Mouse (Mus musculus): ENCODE data around the gene Slc43a2.

Gene Slc43a2

DNA sequence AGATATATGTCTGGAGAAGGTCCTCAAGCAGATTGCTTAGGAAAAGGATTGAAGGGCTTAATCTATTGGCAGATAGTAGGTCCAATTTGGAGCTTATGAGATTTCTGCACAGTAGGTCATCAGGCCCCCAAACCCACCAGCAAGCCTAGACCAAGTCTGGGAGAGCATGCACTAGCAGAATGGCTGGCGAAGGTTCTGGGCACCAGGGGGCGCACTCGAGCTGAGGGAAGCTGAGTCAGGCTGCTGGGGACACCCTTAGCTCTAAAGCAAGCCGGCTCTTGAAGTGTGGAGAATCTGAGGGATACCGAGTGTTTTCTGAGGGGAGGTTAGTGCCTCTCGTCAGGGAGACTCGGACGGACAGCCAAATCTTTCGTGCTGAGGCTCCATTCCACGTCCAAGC, 1.2 kb upstream of the Slc43a2 start:
- peak; percentile 95 for DNase-seq

DNA sequence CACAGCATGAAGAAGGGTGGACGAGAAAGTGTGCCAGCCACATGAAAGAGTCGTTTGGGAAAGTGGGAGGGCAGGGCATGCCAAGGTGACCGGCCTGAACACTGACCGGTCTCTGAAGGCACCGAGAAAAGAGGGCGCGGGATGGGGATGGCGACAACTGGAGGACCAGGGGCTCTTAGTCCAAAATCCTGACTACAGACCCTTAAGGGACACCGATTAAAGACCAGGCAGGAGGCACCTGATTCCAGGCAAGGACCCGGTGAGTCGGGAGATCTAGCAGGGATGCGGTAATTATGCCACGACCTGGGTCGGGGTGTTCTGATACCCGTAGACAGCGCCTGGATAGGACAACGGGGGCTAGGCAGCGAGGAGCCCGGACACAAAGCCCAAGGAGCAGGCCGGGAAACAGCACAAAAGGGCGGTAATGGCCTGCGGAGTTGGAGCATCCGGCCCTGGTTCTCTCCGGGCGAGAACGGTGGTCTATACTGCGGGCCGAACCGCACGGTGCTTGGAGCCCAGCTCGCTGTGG, 585 bp upstream of the Slc43a2 start:
- DNase-seq = no peak

DNA sequence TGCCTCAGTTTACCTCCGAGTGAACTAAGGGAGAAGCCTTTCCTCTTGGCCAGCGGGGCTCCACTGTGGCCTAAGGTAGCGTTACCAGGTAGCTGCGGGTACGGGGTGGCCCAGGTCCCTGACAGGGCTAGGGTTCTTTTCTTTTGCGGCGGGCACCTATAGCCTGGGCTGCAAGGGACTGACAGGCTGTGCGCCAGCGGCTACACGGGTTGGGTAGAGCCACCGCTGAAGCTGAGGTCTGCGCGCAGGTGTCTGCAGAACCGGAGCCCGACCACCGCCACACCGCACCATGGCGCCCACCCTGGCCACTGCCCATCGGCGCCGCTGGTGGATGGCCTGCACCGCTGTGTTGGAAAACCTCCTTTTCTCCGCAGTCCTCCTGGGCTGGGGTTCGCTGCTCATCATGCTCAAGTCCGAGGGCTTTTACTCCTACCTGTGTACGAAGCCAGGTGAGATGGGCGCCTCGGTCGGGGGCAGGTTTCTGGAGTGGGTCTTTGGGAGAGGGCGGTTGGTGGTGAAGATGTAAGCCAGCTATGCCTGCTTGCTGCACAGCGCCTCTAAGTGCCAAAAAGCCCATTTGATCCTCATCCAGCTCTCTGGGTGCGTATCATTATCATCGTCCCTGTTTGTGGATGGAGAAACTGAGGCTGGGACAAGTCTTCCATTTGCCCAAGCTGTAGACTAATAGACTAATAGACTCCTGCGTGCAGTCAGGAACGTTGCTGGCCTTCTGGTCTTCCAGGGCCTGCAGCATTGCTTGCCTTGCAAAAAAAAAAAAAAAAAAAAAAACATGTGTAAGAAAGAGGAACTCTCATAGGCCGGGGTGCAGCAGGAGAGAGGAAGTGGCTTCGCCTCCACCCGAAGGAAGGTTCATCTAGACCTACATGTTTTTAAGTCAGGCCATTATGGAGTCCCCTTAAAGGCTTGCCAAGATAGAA, 1.1 kb downstream of the Slc43a2 start:
- no peak for DNase-seq

DNA sequence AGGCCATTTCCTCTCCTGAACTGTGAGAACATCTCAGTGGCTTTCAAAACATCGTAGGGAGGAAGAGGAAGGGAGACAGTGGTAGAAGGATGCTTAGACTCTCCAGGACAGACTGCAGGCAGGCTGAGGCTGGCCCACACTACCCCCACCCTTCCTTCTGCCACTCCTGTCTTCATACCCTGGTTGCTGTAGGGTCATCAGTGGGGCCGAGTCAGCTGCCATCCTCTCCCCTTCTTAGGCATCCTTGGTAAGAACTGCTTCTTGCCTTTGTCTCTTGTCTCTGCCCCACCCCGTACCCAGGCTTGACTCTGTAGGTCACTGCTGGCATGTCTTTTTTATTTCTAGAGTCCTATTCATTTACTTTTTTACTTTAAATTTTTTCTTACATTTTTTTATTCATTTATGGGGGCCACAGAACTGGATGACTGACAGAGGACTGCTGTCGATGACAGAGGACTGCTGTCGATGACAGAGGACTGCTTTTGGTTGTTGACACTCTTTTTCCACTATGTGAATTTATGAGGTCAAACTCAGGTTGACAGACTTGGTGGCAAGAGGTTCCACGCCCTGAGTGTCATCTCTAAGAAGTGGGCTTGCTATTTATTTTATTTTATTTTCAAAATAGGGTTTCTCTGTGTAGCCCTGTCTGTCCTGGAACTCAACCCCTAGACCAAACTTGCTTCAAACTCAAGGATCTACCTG, 2.0 kb downstream of the Slc43a2 start:
- no peak for DNase-seq

DNA sequence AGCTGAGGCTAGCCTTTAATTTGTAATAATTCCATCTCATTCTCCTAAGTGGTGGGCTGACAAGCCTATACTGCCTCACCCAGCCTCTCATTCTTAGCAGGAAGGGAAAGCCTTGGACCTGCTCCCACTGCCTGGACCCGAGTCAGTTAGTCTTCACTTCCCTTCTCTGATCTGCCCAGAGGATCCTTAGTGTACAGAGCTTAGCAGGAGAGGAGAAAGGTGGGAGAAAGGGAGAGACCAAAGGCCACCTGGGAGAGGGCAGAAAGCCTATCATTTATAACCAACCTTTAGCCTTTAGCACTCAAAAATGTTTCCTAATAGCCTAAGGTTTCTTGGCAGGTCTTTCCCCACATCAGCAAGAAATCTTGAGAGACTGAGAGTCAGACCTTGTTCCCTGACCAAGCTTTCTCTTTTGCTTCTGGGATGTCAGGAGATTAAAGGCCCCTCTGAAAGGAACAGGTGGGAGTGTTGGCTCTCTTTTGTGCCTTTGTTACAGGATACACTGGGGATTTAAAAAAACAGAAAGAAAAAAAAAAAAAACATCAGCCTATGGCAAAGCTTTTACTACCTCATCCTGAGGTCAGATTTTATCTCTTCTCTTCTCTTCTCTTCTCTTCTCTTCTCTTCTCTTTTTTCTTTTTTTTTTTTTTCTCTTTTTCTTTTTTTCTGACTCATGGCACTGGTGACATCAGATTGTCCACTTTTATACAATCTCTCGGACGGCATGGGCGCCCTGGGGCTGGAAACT, 3.0 kb downstream of the Slc43a2 start:
- peak; percentile 91 for DNase-seq

DNA sequence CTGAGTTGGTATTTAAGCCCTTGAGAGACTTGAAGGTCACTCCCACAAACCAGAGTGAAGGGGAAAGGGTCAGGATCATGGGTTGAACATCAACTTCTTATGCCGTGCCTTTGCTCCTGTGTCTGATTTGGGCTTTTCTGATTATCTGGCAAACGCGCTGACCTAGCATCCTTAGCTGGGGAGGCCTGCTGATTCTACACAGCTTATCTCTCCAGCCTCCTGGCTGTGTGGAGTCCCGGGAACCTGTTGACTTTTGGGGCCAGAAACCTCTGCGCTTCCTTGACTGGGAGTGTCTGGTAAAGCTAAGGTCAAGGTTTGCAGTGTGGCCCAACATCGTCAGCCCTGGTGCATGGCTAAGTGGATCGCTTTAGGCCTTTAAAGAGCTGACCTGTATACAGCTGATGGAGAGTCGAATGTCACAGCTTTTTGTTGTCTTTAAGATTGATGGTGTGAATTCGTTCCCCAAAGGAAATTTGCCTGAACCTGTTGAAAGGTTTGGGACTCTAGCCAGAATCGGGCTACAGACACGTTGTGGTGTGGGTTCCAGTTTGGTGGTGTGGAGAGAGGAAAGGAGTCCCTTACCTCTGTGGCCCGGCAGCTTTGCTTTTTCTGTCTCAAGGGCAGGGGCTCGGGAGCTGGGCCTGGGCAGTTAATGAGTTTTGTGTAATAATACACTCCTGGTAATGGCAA, 3.8 kb downstream of the Slc43a2 start:
- DNase-seq = peak; percentile 85

DNA sequence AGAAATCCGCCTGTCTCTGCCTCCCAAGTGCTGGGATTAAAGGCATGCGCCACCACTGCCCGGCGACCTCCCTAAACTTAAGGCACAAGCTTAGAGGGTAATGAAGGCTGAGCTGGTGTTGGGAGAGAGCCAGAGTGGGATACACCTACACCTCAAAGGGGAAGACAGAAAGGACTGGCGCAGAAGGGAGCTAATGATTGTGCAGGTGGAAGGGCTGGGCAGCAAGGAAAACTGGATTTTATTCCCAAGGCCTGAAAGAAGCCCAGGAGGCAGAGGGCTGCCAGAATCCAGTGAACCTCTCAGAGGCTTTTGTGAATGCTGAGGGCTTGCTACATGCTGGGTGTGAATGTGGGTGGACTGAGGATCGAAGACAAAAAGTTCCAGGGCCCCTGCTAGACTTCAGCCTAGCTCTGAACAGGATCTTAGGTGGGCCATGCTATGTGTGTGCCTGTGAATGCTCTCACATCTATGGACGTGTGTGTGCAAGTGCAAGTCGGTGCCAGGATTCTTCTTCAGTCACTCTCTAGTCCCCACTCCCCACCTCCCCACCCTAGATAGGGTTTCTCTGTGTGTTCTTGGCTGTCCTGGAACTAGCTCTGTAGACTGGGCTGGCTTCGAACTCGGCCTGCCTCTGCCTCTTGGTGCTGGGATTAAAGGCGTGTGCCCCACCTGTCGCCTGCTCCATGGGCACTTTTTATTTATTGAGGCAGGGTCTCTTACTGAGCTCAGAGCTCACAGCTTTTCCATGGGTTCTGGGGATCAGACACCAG, 4.9 kb downstream of the Slc43a2 start:
- DNase-seq = no peak

DNA sequence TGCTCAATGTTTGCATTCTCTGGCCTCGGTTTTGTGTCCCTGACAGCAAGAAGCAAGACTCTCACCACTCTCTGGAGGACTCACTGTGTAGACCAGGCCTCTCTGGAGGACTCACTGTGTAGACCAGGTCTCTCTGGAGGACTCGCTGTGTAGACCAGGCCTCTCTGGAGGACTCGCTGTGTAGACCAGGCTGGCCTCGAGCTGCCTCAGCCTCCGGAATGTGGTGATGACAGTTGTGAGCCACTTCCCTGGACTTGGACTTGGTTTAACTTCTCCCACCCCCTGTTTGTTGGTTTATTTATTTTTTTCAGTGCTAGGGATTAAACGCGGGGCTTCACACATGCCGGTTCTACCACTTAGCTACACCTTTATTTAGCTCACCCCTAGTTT, 5.5 kb downstream of the Slc43a2 start:
- DNase-seq = no peak

DNA sequence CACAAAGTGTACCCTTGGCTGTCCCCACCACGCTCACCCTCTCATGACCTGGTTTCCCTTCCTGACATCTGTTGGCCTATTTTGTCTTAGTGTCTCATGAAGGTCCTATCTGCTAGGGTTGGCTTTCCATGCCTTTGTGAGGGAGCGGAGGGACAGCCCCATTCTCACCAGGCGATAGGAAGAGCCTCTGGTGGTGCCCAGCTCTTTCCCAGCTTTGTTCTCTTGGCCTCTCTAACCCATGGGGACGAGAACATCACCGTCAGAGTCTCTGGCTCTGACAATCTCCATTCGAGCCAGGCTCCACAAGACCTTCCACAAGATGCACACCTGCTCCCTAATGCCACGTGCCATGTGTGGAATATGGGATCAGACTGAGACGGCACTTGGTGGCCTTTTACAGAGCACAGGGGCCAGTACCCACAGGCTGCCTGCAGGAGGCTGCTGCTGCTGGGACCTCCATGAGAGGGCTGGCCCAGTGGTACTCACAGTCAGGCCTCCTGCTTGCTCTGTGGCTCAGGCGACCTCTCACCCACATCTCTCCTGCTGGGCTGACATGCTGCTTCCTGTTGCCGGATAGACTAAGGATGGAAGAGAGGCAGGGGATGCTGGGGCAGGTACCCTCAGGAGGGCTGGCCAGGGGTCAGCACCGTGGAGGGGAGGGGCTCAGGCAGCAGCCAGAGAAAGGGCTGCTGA, 6.1 kb downstream of the Slc43a2 start:
- DNase-seq = no peak

DNA sequence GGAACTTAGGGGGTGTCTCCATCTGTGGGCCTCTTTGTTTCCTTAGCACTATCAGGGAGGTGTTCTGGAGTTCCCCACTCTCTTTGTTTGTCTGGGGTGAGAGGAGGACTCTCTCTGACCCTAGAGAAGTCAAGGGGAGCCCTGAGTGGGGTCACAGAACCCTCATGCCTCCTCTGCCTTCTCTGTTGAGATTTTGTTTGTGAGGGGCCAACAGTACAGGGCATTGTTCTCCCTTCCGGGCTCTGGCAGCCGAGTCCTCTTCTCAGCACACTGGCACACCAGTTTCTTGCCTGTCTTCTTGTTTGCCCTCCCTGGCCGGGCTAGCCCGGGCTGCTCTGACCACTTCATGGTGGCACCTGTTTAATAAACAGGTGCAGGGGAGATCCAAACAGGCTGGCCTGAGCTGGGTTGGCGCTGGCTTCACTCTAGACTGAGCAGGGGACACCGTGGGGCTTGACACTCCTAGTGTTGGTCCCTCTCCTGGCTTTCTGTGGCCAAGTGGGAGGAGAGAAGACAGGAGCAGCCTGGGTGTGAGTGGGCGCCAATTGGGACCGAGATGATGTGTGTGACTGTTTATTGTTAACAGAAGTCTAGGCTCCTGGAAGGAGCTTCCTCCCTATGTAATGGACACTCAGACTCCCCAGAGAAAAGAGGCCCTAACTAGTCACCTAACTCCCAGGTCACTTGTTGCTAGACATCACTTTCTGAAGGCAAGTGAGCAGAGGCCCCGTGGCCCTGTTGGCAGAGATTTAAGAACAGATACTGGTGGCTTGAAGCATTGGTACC, 6.9 kb downstream of the Slc43a2 start:
- DNase-seq = no peak

DNA sequence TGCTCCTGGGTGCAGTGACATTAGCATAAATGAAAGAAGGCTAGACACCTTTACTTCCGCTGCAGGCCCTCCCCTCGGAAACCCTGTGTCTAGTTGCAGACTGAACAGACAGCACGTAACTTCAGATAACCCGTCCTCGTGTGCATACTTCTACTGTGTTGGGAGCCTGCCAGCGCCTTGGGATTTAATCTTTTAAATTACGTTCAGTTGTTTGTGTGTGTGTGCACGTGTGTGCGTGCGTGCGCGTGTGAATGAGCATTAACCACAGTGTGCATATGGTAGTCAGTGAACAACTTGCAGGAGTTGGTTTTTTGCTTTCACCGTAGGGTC, 7.4 kb downstream of the Slc43a2 start:
- DNase-seq = no peak

DNA sequence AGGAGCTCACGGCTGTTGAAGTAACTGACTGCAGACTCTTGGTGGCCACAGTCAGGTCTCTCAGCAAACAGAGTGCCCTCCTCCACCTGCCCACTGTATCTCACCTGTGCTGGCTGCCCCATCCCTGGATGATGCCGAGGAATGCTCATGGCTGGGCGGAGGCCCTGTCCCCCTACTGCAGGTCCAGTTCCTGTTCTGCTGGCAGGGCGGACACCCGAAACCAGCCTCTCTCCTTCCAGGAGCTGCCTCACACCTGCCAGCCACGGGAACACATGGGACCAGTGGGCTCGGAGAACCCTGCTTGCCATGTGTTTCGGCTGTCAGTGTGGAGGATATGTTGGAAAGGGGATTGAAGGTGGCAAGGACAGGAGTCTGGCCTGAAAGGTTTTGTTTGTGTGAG, 8.7 kb downstream of the Slc43a2 start:
- DNase-seq = no peak

DNA sequence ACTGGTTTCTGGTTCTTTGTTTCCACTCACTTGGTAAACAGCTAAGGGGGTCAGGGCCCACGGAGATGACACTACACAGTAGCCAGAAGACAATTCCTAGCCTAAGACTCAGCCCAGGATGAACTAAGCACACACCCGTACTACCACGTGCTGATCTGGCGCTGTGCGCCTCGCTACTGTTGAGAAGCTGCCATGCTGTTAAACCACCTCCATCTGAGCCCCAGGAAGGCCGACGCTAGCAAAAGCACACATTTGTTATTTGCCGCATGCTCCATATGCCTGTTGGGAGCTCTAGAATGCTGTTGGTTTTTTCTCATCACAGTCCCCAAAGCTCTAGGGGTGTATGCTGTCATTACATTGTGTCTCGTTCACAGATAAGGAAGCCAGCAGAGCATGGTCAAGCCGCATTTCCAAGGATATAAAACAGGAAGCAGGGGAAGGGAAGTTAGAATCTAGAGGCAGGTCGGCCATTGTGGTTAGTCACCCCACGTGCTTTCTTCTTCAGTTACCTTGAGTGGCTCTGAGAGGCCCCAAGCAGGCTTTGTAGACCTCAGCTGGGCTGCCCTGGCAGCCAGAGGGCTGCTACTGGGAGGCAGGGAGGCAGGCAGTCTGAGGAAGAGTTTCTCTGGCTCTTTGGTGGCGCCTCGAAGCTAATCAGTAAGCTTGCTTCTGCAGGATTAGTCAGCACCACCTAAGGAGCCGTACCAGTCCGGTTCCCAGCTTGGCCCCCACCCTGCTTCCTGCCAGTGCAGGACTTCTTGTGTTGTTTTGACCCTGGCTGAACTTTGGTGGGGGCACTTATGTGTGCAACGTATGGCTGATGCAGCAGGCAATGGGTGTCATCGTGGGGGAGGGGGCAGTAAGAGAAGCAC, 9.5 kb downstream of the Slc43a2 start:
- no peak for DNase-seq

DNA sequence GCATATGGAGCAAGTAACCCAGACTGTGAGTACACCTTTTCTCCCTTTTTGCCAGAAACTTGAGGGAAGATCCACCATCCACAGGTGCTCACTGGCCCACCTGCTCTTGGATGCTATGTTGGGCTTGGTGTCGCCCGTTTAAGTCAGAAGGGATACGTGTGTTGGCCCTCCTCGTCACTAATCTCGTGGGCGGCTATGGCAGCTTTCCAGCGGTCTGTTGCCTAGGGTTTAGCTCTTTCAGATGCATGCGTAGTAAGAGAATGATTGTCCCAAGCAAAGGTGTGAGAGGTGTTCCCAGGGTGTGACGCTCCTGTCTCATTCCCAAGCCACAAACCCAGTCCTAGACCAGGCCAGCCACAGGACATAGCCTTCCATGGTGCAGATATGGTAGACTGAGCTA, 13.2 kb downstream of the Slc43a2 start:
- no peak for DNase-seq

DNA sequence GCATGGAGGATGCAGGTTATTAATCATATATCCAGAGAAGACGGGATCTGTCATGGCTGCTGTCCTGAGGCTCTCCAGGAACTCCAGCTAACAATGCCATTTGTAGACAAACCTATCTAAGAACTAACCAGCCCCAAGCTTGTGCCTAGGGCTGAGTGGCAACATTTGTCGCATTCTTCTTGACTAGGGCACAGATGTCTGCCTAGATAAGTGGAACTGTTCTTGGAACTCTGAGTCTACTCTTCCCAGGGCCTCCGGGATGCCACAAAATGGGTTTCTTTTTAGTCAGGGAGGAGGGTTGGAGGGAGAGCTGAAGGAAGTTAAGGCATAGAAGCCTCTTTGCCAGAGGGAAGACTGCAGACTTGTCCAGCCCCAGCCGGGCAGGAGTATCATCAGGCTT, 14.6 kb downstream of the Slc43a2 start:
- no peak for DNase-seq

DNA sequence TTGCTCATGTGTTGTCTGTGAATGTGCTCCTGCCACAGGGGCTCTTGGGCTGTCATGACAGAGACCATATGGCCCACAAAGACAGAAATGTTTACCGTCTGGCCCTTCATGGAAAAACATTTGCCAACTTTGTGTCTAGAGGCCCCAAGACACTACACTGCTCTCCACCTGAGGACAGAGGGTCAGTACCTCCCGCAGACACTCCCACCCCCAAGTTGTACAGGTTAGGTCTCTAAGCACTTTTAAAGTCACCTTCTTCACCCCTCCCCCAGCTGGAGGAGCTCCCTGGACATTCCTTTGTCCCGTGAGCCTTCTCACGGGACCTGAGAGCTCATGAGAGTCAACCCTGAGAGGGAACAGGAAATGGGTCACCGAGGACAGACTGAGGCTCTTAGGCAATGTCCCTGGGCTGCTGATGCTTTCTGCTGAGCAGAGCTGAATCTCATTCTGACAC, 18.2 kb downstream of the Slc43a2 start:
- DNase-seq = peak; percentile 59

DNA sequence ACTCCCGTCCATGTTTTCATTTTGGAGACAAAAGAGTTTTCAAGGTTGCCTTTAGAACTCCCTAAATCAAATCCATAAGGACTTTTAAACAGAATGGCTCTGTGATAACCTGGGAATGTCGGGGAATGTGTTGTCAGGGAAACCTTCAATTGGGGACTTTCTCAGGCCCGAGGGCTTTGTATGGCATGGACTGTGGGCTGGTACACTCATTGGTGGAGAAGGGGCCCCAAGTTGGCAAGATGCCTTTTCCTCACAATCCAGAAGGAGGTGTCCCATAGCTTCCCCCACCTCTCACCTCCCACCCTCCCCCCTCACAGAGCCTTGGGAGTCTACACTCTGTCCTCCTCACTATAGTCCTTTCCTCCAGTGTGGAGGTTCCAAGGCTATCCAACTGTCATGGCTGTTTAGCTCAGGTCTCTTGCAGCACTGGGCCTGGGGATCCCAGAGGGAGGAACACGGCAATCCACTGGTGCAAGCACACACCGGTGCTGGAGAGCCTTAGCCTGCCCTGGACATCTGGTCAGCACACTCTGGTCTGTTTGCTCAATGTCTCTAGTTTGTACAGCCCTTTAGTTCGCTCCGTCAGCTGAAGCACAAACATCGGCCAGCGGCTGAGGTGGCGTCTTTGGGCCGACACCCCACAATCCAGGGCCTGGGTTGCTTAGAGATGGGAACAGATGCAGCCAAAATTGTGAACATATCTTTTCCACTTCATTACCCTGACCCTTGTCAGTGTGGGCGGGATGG, 18.9 kb downstream of the Slc43a2 start:
- DNase-seq = no peak

DNA sequence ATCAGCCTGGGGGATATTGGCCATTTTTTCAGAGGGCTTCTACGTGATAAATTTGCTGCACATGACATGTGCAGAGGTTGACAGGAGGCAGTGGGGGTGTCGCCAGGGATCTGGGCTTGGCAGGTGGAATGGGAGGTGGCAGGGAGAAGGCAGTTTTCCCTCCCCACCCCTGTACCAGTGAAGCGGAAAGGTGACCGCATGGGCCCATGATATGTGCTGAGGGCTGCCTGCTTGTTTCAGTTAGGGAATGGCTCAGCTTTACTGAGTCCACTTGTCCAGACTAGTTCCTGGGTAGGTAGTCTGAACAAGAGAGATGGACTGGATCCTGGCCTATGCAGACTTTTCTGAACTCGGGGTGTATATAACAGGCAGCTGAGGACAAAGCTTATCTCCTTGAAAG, 19.8 kb downstream of the Slc43a2 start:
- DNase-seq = peak; percentile 69

DNA sequence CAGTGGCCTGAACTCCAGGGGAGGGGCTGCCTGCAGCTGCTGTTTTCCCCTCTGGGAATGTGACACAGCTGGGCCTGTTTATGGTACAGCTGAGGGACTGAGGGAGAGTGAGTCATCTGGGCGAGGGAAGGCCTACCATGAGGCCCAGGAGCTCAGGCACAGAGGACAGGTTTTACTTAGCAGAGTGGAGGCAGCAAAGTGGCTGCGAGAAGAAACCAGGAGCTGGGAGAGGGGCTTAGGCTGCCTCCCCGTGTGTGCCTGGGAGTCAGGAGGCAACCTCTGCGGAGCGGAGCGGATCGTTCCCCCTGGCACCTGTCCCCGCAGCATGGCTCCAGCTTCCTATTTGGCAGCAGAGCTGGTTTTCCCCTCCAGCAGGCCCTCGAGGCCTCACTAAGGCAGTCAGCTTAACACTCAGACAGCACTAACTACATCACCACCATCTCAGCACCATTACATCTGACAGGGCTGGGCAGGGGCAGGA, 20.5 kb downstream of the Slc43a2 start:
- DNase-seq = no peak

All from kidney, adult 9 months (tissue).